11 mouse cellular contexts compared by ENCODE assay signal in the genomic region with DNA sequence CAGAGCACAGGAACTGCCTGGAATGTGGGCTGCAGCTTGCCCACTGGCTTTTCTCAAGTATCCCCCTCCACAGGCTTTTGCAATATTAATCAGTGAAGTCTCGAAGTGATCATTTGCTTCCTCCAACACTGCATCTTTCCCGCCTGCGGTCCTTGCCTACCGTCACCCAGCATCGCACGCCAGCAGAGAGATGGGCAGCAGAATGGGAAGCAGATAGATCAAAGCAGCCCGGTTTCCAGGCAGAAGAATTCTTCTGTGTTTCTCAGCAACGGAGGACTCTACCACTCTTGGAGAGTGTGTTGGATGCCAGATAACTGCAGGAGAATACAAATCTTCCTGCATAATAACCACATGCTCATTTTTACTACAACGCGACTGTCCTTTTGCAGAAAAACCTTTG.
DNase-seq lines count a peak whose midpoint lies in the region; ATAC-seq and TF ChIP-seq lines count a peak whose summit lies in the region.
"Had no signal": no experiment of that assay in that cellular context is flagged by ENCODE, and none has a peak within 500 bp of the region (broad histone marks: within the 10 kb centered on the region; RNA-seq: fewer than 3 reads in every experiment).

No protein-coding gene starts in this region.

- peak; percentile 21 to 28 for DNase-seq in layer of hippocampus, adult 2 months (ENCODE audit: low spot score in 2 of 2)
- DNase-seq in layer of hippocampus, adult 9-10 months (ENCODE audit: low spot score) = no peak
- DNase-seq in left cerebral cortex, postnatal 36 days (ENCODE audit: low spot score in 2 of 2) = peak; percentile 30 to 42
- peak; percentile 37 to 47 for DNase-seq in right cerebral cortex, adult 2 months (ENCODE audit: low spot score in 2 of 2)
- DNase-seq in kidney, adult 9 months = no peak
- DNase-seq: heart, postnatal 10 days; lung, adult 2 months; thymus, postnatal 36 days had no signal

- intact Hi-C loops in left cerebral cortex, postnatal 36 days (cut with DNase I) = no loop called here

- 28% methylated on average over 10 of the region's 10 CpGs for WGBS in hindbrain, embryonic 13.5 days
- WGBS in liver, embryonic 12.5 days (ENCODE audit: insufficient replicate concordance) = 57% methylated on average over 10 of the region's 10 CpGs

- no peaks in the 10 kb centered on the region for H3K9me3 ChIP-seq in hindbrain, embryonic 13.5 days
- H3K9me3 ChIP-seq in liver, embryonic 12.5 days (replicated peaks) = no peaks in the 10 kb centered on the region
- H3K9me3 ChIP-seq: limb, embryonic 12.5 days had no signal

- peaks cover 12% of the 10 kb centered on the region for H3K4me1 ChIP-seq in hindbrain, embryonic 13.5 days (replicated peaks)
- H3K4me1 ChIP-seq in liver, embryonic 12.5 days = no peaks in the 10 kb centered on the region
- H3K4me1 ChIP-seq: limb, embryonic 12.5 days had no signal

- H3K9ac ChIP-seq in hindbrain, embryonic 13.5 days = 0 out of 2 replicates have a peak overlapping the region, but pooled peaks have one; percentile 6
- no peak overlapping the region for H3K9ac ChIP-seq in liver, embryonic 12.5 days
- H3K9ac ChIP-seq: limb, embryonic 12.5 days had no signal

- TF ChIP-seq CTCF in layer of hippocampus, adult 2 months (conservative IDR thresholded peaks at IDR 0.05) = no peak

- no peaks in the 10 kb centered on the region for H3K27me3 ChIP-seq in hindbrain, embryonic 13.5 days
- no peaks in the 10 kb centered on the region for H3K27me3 ChIP-seq in liver, embryonic 12.5 days (replicated peaks)
- H3K27me3 ChIP-seq: limb, embryonic 12.5 days had no signal

- ATAC-seq in hindbrain, embryonic 13.5 days (ENCODE audit: low FRiP score) = peak; percentile 63
- ATAC-seq in liver, embryonic 12.5 days = no peak

- peak overlapping the region; percentile 47; the same call in 1 of the 2 replicates for H3K27ac ChIP-seq in layer of hippocampus, adult 2 months
- no peak overlapping the region for H3K27ac ChIP-seq in hindbrain, embryonic 13.5 days
- no peak overlapping the region for H3K27ac ChIP-seq in liver, embryonic 12.5 days
- H3K27ac ChIP-seq: limb, embryonic 12.5 days had no signal

- H3K36me3 ChIP-seq in hindbrain, embryonic 13.5 days = no peaks in the 10 kb centered on the region
- no peaks in the 10 kb centered on the region for H3K36me3 ChIP-seq in liver, embryonic 12.5 days
- H3K36me3 ChIP-seq: limb, embryonic 12.5 days had no signal

- H3K4me3 ChIP-seq in layer of hippocampus, adult 2 months = no peak overlapping the region; the same call in 1 of the 2 replicates
- no peak overlapping the region for H3K4me3 ChIP-seq in hindbrain, embryonic 13.5 days
- no peak overlapping the region for H3K4me3 ChIP-seq in liver, embryonic 12.5 days
- H3K4me3 ChIP-seq: limb, embryonic 12.5 days had no signal

- H3K4me2 ChIP-seq in hindbrain, embryonic 13.5 days = peak overlapping the region; percentile 22; the same call in 1 of the 2 replicates
- H3K4me2 ChIP-seq in liver, embryonic 12.5 days = no peak overlapping the region
- H3K4me2 ChIP-seq: limb, embryonic 12.5 days had no signal

Comparison
In these comparisons a context has a peak if more than half of its experiments do, and no peak if none do; other contexts are left out.
1. DNase-seq: peak in layer of hippocampus, adult 2 months (2 of 2), left cerebral cortex, postnatal 36 days (2 of 2) and right cerebral cortex, adult 2 months (2 of 2); none in layer of hippocampus, adult 9-10 months (single experiment) and kidney, adult 9 months (single experiment).